19 mouse cellular contexts compared by ENCODE assay signal in the genomic region with DNA sequence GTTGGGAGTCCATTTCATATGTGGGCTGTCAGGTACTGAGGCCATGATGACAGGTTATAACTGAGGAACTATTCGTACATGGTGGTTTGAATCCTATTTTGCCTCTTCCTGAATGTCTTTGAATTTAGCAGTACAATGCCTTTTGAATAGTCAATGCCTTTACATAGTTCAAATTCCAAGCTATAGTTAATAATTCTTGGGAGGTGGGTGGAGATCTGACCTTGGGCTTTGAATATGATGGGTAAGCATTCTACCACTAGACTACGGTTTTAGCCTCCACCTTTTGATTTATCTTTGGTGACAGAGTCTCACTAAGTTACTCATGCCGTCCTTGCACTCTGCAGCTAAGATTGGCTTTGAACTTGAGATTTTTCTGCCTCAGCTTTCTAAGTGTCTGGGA. TPM values are rescaled to one million over a fixed set of nuclear protein-coding genes. Genes with fewer than 3 reads are reported as not detected.
"Had no signal": no experiment of that assay in that cellular context is flagged by ENCODE, and none has a peak within 500 bp of the region (broad histone marks: within the 10 kb centered on the region; RNA-seq: fewer than 3 reads in every experiment).

No protein-coding gene starts in this region.

- H3K27me3 ChIP-seq: midbrain, embryonic 12.5 days; neural tube, embryonic 13.5 days; neural tube, embryonic 15.5 days had no signal

- DNase-seq: lung, embryonic 14.5 days; lung, postnatal 10 days; lung, postnatal 4 days; midbrain, embryonic 14.5 days; retina, postnatal 1 day; right cerebral cortex, adult 18-20 months; right cerebral cortex, postnatal 25 days; right cerebral cortex, postnatal 4 days; spleen, adult 18-20 months; thymus, adult 18-20 months; thymus, postnatal 14 days; thymus, postnatal 36 days had no signal

- H3K4me3 ChIP-seq: midbrain, embryonic 10.5 days; midbrain, embryonic 12.5 days; myocyte; neural tube, embryonic 13.5 days; neural tube, embryonic 15.5 days had no signal

- H3K4me1 ChIP-seq: midbrain, embryonic 10.5 days; midbrain, embryonic 12.5 days; neural tube, embryonic 13.5 days; neural tube, embryonic 15.5 days had no signal

- H3K27ac ChIP-seq: midbrain, embryonic 10.5 days; midbrain, embryonic 12.5 days; neural tube, embryonic 13.5 days; neural tube, embryonic 15.5 days had no signal

- H3K36me3 ChIP-seq: midbrain, embryonic 10.5 days; midbrain, embryonic 12.5 days; neural tube, embryonic 13.5 days; neural tube, embryonic 15.5 days had no signal

RNA-seq across cellular contexts. Expression of a gene that starts 55.0 kb away (rescaled TPM):
- polyA plus RNA-seq: lung, embryonic 14.5 days; lung, embryonic 16.5 days; myocyte; neural tube, embryonic 13.5 days; small intestine, adult 2 months had no signal
